Mouse (Mus musculus) bone marrow, adult 2 months (tissue): ENCODE measurements around the gene Raf1.

ENCODE experiments used
- CTCF ChIP-seq: fragments of 200-500 bp; IDR thresholded peaks from 2 replicates; pipeline ENCODE4 v1.5.1; 2011; ENCODE audit warnings: low read length, control low read depth; ENCODE audit not compliant: control insufficient read depth, insufficient read depth
- POLR2A ChIP-seq: fragments of 200-500 bp; IDR thresholded peaks from 2 replicates; pipeline ENCODE4 v1.6.1; 2011; ENCODE audit warnings: low read depth, mild to moderate bottlenecking, control low read depth, low read length, borderline replicate concordance; ENCODE audit not compliant: control insufficient read depth

DNA sequence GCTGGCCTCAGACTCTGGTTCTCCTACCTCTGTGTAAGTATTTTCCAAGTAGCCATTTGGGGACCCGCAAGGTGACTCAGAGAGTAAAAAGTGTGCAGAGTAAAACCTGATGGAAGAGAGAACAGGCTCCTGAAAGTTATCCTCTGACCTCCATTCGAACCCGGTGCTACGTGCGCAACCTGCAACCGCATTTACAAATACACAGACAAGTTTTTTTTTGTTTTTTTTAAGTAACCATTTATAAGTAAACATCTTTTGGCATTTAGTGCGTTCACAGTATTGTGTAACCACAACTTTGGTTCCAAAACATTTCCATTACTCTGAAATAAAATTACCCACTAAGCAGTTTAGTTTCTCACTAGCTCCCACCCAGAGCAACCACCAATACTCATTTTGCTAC is 1.0 kb upstream of the Raf1 start:
- TF ChIP-seq POLR2A = no peak
- TF ChIP-seq CTCF = no peak
